Mouse (Mus musculus) stomach, embryonic 15.5 days (tissue): Measurements from ENCODE around the gene Polr3g. TPM values are rescaled to one million over a fixed set of nuclear protein-coding genes. Genes with fewer than 3 reads are reported as not detected.

Source experiments
- polyA plus RNA-seq: library from polyadenylated mRNA; unstranded; fragments of >200 nt; fragmentation: Nextera tagmentation; extraction: Ambion mirVana; gene quantifications from 2 replicates; pipeline ENCODE4 v1.2.1, GENCODE M21; 2015

The Polr3g gene
- polyA plus RNA-seq, 1 experiment from 2014 or later = 17.1 TPM

Other genes starting within 250 kb of the Polr3g start
- gene Adgrv1, start 77.9 kb downstream of the Polr3g start, polyA plus RNA-seq = 1.1 and 1.4 TPM in 2 replicates
- 22.8 and 23.6 TPM in 2 replicates for gene Lysmd3, start 53.4 kb downstream of the Polr3g start, polyA plus RNA-seq
- gene Mblac2, start 328 bp upstream of the Polr3g start, polyA plus RNA-seq = 8.5 and 9.2 TPM in 2 replicates
- 206 and 243 TPM in 2 replicates for gene Cetn3, start 72.1 kb upstream of the Polr3g start, polyA plus RNA-seq